Comparison of ENCODE assay signal across 8 mouse cellular contexts in genomic region chr19:24861612-24862451, GRCm38 (mm10). TPM values are rescaled to one million over a fixed set of nuclear protein-coding genes. Genes with fewer than 3 reads are reported as not detected.
DNase-seq lines count a peak whose midpoint lies in the region; ATAC-seq lines count a peak whose summit lies in the region.

Gene Pgm5 (minus strand): TSS chr19:24861855.

- H3K27ac ChIP-seq in kidney, embryonic 15.5 days = no peak within 1 kb of the TSS

- peak; percentile 70 to 89 for DNase-seq in adrenal gland, adult (ENCODE audit: inconsistent age in 2 of 2, low spot score in 1 of 2)
- DNase-seq in embryo, embryonic 9.5 days (ENCODE audit: extremely low spot score) = peak; percentile 47
- DNase-seq in heart, adult 9 months (ENCODE audit: low spot score in 2 of 2) = peak; percentile 54 to 60
- peak; percentile 19 for DNase-seq in lung, postnatal 36 days
- peak; percentile 49 for DNase-seq in urinary bladder, adult 2 months (ENCODE audit: low spot score)
- DNase-seq in spleen, postnatal 14 days (ENCODE audit: low spot score in 2 of 2) = no peak

- peak within 1 kb of the TSS; percentile 79 for H3K4me2 ChIP-seq in kidney, embryonic 15.5 days

- H3K36me3 ChIP-seq in kidney, embryonic 15.5 days = no peaks in the 10 kb centered on the region

- peak; percentile 76 for ATAC-seq in kidney, embryonic 15.5 days (replicated peaks; ENCODE audit: low FRiP score)
- ATAC-seq in frontal cortex, adult (ENCODE audit: low TSS enrichment) = no peak

- peak within 1 kb of the TSS; percentile 52 for H3K4me3 ChIP-seq in kidney, embryonic 15.5 days (replicated peaks)

- H3K9ac ChIP-seq in kidney, embryonic 15.5 days = peak within 1 kb of the TSS; percentile 41

- peaks cover 12% of the 10 kb centered on the region for H3K4me1 ChIP-seq in kidney, embryonic 15.5 days

- no peaks in the 10 kb centered on the region for H3K9me3 ChIP-seq in kidney, embryonic 15.5 days (replicated peaks)

- peaks cover 16% of the 10 kb centered on the region; the same call in 1 of the 2 replicates for H3K27me3 ChIP-seq in kidney, embryonic 15.5 days

- 1% methylated on average over 39 of the region's 39 CpGs for WGBS in kidney, embryonic 15.5 days

RNA-seq across cellular contexts. Expression of gene Pgm5, which starts in this region (rescaled TPM):
- polyA plus RNA-seq in kidney, embryonic 15.5 days (2015; fragmentation: Nextera tagmentation; extraction: Ambion mirVana) = 2.0 and 2.8 TPM in 2 replicates
- polyA plus RNA-seq in urinary bladder, adult 2 months (2012; rRNA removed) = 279 and 421 TPM in 2 replicates

Comparison
In these comparisons a context has a peak if more than half of its experiments do, and no peak if none do; other contexts are left out.
1. RNA of gene Pgm5 (polyA plus RNA-seq): 279 to 421 TPM in urinary bladder, adult 2 months; 2.0 to 2.8 TPM in kidney, embryonic 15.5 days; every median in the first group is over 10 times any median in the second.
2. DNase-seq: peak in adrenal gland, adult (2 of 2), embryo, embryonic 9.5 days (single experiment), heart, adult 9 months (2 of 2), lung, postnatal 36 days (single experiment) and urinary bladder, adult 2 months (single experiment); none in spleen, postnatal 14 days (0 of 2).